Mouse (Mus musculus) cerebellum, adult (tissue): ENCODE measurements around the gene Gm8113.
"Not testable (repeated sequence)": the region's sequence is repeated elsewhere in the genome, so short reads cannot be mapped to it uniquely, and the experiment has no call there.

Experiments
- ATAC-seq: cut with Nextera tagmentation; 2 replicates; pipeline ENCODE4 v1.9.2; 2017; ENCODE audit warnings: mild to moderate bottlenecking, moderate library complexity, mixed read lengths; ENCODE audit not compliant: insufficient number of reproducible peaks, low FRiP score, low TSS enrichment

Gm8113 gene

GRCm38 (mm10) chr14:43924688-43925403, at the start of gene Gm8113:
Gene Gm8113 (plus strand): TSS chr14:43925390.
- not testable (repeated sequence) for ATAC-seq

GRCm38 (mm10) chr14:43875417-43875816, 49.8 kb upstream of the Gm8113 start, which contains the start of gene Ear1:
Gene Ear1 (minus strand): TSS chr14:43875517.
- not testable (repeated sequence) for ATAC-seq

DNA sequence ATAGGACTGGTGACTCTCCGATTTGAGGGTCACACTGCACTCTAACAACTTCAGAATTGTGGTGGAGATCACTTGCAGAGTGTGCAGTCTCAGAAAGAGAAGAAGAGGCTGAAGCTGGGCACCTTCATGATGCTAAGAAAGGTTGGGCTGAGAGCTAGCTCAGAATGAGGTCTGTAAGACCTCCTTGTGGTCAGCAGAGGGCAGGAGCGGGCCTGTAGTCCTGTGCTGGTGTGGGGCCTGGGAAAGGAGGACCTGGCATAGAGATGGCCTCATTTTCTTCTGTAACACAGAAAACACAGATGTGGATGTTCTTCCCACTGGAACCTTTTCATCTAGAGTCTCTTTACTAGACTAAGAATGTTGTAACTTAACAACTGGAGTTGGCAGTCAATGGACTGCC, 47.4 kb upstream of the Gm8113 start:
- ATAC-seq: not testable (repeated sequence)

DNA sequence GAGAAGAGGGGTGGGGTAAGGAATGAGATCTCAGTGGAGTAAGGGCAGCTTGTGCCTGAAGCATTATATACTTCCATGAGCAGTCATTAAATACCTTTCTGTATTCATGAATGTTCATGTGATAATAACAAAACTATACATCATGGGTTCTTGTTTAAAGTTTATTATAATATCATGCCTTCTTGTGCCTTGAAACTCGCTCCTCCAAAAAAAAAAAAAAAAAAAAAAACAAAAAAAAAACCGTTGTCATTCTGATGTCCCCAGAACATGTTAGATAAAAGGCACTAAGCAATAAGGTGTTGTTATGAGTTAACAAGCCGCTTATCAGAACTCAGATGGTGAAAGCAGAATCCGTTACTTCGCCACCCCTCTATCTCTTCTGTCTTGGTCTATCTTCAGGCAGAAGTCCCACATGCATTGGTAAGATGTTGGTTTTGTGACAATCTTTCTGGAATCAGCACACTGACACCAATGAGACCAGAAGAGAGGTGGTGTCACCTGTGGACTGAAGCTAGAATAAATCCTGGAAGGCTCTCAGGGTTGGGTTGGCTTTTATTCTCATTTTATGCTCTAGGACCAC, 45.1 kb upstream of the Gm8113 start:
- ATAC-seq: not testable (repeated sequence)

DNA sequence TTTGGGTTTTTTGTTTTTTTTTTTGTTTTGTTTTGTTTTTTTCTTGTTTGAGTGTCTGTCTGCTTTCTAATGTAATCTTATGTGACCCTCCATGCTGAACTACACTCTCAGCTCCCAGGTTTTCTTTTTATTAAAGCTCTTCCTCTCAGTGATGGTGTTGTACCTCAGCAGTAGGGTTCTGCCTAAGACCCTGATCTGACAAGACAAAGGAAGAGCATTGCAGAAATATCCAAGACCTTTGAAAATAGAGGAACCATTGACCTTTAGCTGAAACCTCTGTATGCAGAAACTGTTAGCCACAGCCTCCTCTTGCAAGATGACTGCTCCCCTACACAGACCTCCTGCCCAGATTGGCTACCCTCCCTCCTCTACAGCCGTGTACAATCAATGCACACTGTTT, 39.0 kb upstream of the Gm8113 start:
- ATAC-seq: not testable (repeated sequence)

DNA sequence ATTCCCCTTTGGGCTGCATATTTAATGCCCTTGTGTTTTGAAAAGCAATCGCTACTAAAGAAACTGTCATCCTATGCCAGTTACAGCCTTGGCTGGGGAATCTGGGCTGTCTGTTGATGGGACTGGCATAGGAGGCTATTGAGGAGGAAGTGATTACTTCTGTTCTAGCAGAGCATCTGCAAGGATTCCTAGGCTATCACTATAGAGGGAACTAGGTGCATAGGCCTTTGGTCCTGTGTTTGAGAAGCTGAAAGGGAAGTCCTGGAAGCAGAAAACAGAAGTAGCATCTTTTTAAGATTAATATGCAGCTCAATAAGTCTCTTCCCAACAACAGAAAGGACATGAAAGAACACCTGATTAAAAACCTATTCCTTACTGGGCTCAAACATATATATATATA, 33.9 kb upstream of the Gm8113 start:
- ATAC-seq: not testable (repeated sequence)

DNA sequence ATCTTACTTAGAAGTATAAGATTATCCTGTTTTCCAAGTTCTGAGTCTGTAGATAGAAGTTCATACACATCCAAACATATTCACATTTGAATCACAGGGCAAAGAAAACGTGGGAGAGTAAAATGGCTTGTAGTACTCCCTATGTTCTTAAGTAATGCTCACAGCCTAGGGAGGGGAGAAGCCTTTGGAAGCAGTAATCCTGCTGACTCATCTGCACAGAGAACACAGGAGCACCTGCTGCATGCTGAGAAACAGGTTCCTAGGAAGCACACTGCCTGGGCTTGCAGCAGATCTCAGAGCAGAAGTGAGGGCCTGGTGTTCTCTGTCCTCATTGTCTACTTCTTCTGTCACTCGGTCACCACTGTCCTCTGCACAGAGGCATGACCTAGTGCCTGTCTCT, 29.8 kb upstream of the Gm8113 start:
- ATAC-seq: not testable (repeated sequence)

GRCm38 (mm10) chr14:43898577-43898976, 26.6 kb upstream of the Gm8113 start:
- not testable (repeated sequence) for ATAC-seq

DNA sequence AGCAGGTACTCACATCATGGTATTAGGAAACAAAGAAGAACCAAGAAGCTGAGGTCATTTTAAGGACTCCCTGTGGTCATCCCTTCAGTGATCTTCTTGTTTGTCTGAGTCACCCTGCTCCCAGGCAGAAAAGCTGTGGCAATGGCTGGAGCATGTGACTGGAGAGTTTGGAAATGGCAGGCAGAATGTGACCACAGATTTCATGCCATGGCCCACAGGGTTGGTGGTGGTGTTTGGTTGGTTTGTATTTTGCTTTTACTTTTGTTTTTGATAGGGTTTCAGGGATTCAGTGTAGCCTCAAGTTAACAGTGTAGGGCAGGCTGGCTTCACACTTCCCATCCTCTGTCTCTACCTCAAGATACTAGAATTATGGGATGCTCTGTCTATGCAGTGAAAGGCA, 7.0 kb upstream of the Gm8113 start:
- ATAC-seq: not testable (repeated sequence)

- ATAC-seq: not testable (repeated sequence)
Measured at GRCm38 (mm10) chr14:43923459-43923858, 1.7 kb upstream of the Gm8113 start, which contains the start of gene Ear10. Gene Ear10 (minus strand): TSS chr14:43923559.

DNA sequence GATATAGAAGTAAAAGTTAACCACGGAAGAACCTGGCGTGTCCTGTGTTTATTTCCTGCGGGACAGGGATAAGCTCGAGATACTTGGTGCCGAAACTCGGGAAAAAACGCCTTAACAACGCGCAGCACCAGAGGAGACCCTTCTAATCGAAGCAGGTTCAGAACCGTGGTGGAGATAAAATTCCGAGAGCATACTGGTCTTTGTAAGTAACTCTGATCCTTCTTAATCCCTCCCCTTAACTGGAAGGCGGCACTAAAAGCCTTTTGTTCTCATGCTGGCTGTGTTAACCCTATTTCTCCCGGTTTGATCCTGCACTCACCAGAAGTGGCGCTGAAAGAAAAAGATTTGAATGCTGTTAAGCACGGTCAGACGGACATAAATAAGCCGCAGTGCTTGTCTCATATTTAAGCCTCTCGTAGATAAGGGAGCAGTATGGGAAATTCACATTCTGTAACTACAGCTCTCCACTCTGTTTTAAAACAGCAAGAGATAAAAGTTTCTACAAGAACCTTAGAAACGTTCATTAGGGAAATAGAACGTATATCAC, 287 bp downstream of the Gm8113 start:
- ATAC-seq: not testable (repeated sequence)

GRCm38 (mm10) chr14:43932991-43933390, 7.8 kb downstream of the Gm8113 start:
- not testable (repeated sequence) for ATAC-seq

- not testable (repeated sequence) for ATAC-seq
Measured at GRCm38 (mm10) chr14:43933399-43933798, 8.2 kb downstream of the Gm8113 start.

GRCm38 (mm10) chr14:43953382-43953781, 28.2 kb downstream of the Gm8113 start:
- not testable (repeated sequence) for ATAC-seq

GRCm38 (mm10) chr14:43955074-43955473, 29.9 kb downstream of the Gm8113 start:
- ATAC-seq: not testable (repeated sequence)

DNA sequence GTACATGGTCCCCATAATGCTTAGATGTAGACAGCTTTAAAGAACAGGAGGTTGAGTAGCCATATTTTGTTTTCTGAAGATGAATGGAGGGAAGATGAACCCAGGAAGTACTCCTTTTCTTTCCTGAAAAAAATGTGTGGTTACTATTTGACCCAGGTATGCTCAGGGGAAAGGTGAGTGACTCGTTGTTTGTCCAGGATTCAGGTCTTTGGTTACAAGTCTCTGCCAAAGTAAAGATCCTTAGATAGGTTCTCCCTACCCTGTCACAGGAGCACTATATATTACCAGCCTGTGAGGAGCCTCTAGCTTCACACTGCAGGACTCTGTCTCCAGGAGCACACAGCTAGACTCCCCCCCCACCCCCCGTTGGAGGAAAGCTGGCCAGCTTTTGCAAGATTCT, 31.6 kb downstream of the Gm8113 start, which contains the start of gene Ang5:
Gene Ang5, plus strand, starts transcription at position 301 of the 400 bp plus-strand sequence.
- not testable (repeated sequence) for ATAC-seq
